Mouse (Mus musculus): ENCODE data around the gene Inpp5a.

The Inpp5a gene

GRCm38 (mm10) chr7:139377381-139377780 lies 11.5 kb upstream of the Inpp5a start:
- DNase-seq: no peak

GRCm38 (mm10) chr7:139378355-139378754 lies 10.6 kb upstream of the Inpp5a start:
- no peak for DNase-seq

GRCm38 (mm10) chr7:139379745-139380144 lies 9.2 kb upstream of the Inpp5a start:
- DNase-seq: no peak

- DNase-seq: no peak
Observed at GRCm38 (mm10) chr7:139380225-139380624, 8.7 kb upstream of the Inpp5a start.

GRCm38 (mm10) chr7:139381877-139382276 lies 7.0 kb upstream of the Inpp5a start:
- DNase-seq: no peak

- no peak for DNase-seq
Observed at GRCm38 (mm10) chr7:139382796-139383195, 6.1 kb upstream of the Inpp5a start.

GRCm38 (mm10) chr7:139384500-139384899 lies 4.4 kb upstream of the Inpp5a start:
- no peak for DNase-seq

- no peak for DNase-seq
Observed at GRCm38 (mm10) chr7:139384916-139385530, 3.9 kb upstream of the Inpp5a start.

- DNase-seq: no peak
Observed at GRCm38 (mm10) chr7:139386933-139387690, 1.8 kb upstream of the Inpp5a start.

- no peak for DNase-seq
Observed at GRCm38 (mm10) chr7:139387921-139388669, 814 bp upstream of the Inpp5a start.

GRCm38 (mm10) chr7:139389213-139389761 lies 378 bp downstream of the Inpp5a start:
- no peak for DNase-seq

- DNase-seq: no peak
Observed at GRCm38 (mm10) chr7:139390380-139390779, 1.5 kb downstream of the Inpp5a start.

GRCm38 (mm10) chr7:139390926-139391325 lies 2.0 kb downstream of the Inpp5a start:
- no peak for DNase-seq

GRCm38 (mm10) chr7:139391691-139392090 lies 2.8 kb downstream of the Inpp5a start:
- no peak for DNase-seq

- no peak for DNase-seq
Observed at GRCm38 (mm10) chr7:139392106-139392505, 3.2 kb downstream of the Inpp5a start.

GRCm38 (mm10) chr7:139392691-139393235 lies 3.9 kb downstream of the Inpp5a start:
- no peak for DNase-seq

GRCm38 (mm10) chr7:139397521-139397920 lies 8.6 kb downstream of the Inpp5a start:
- peak; percentile 60 to 63 for DNase-seq

- DNase-seq: peak; percentile 55 to 64
Observed at GRCm38 (mm10) chr7:139398111-139398510, 9.2 kb downstream of the Inpp5a start.

- DNase-seq: peak; percentile 77 to 78
Observed at GRCm38 (mm10) chr7:139398530-139399021, 9.7 kb downstream of the Inpp5a start.

GRCm38 (mm10) chr7:139399572-139399971 lies 10.7 kb downstream of the Inpp5a start:
- DNase-seq: no peak

GRCm38 (mm10) chr7:139399977-139400685 lies 11.2 kb downstream of the Inpp5a start:
- peak; percentile 76 to 77 for DNase-seq

GRCm38 (mm10) chr7:139400926-139401325 lies 12.0 kb downstream of the Inpp5a start:
- DNase-seq: peak; percentile 47 to 53

Measured in B cell, adult 2 months (primary cell).